Mouse (Mus musculus) left cerebral cortex, postnatal 36 days (tissue): Measurements from ENCODE around the gene Ppp2r3d. TPM values are rescaled to one million over a fixed set of nuclear protein-coding genes. Genes with fewer than 3 reads are reported as not detected.
"Not testable (repeated sequence)": the region's sequence is repeated elsewhere in the genome, so short reads cannot be mapped to it uniquely, and the experiment has no call there.

Experiments
- DNase-seq, 2 experiments: peaks; one replicate each; pipeline ENCODE4 v3.0.0; 2021 to 2022; ENCODE audit warnings: low spot score in 2 of 2, mixed read lengths in 1 of 2
- intact Hi-C: fragments of 180-260 bp; cut with DNase I; formaldehyde crosslinking; loops from one replicate; pipeline ENCODE4 v1.15.1; 2025
- total RNA-seq, 2 experiments: library from RNA; stranded (reverse); gene quantifications; 2 replicates each; pipeline ENCODE4 v1.2.3; 2021

The Ppp2r3d gene
- total RNA-seq, result 100 to 1,000 TPM in 1 of 2 experiments, 10 to 100 TPM in 1; 96.5 to 106 TPM

GRCm38 (mm10) chr9:124476096-124476902, at the start of gene Ppp2r3d:
Gene Ppp2r3d (minus strand): TSS chr9:124476898.
- DNase-seq, result no peak
- intact Hi-C loops, result no loop called here

DNA sequence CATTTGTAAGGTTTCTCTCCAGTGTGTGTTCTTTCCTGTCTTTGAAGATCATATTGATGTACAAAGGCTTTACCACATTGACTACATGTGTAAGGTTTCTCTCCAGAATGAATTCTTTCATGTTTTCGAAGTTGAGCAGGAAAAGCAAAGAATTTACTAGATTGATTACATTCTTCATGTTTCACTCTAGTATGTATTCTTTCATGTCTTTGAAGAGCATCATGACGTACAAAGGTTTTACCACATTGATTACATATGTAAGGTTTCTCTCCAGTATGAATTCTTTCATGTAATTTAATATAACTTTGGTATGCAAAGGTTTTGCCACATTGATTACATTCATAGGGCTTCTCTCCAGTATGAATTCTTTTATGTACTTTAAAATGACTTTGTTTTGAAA, 17.0 kb upstream of the Ppp2r3d start, which contains the start of gene Gm21836:
TSS of gene Gm21836 (minus strand) at position 101 of the 400 bp plus-strand sequence.
- intact Hi-C loops, DNase-seq: not testable (repeated sequence)

DNA sequence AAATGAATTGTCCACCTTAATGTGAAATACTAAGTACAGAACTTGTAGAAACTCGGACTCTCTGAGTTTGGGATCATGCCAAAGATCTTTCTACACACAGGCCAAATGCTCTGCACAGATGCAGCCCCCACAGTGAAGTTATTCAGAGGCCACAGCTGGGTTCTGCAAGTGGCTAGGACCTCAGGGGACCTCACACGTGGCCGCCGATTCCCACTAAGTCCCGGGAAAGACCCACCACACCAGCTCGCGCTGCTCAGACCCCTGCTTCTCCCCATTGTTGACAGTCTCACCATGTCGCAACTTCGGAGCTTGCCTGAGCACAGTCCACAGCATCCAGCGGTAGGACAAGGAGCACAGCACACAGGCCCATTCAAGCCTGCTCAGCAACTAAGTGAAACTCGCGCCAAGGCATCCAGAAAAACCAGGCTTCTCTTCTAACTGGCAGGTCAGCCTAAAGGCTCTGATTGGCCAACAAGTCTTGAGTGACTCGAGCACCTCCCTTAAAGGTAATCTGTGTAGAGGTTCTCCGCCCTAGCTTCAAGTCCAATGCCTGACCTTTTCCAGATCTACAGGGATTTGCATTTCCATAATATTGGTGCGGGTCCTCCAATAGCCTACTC, 3.8 kb upstream of the Ppp2r3d start:
- DNase-seq, intact Hi-C loops: not testable (repeated sequence)

GRCm38 (mm10) chr9:124478081-124478480, 1.4 kb upstream of the Ppp2r3d start:
- DNase-seq, result peak; percentile 18
- intact Hi-C loops, result loop anchor here (1.0 kb wide), 1 partner anchor 35 kb away; no protein-coding TSS in a partner anchor

GRCm38 (mm10) chr9:124475689-124476088, 1.0 kb downstream of the Ppp2r3d start:
- intact Hi-C loops, result no loop called here
- no peak for DNase-seq

DNA sequence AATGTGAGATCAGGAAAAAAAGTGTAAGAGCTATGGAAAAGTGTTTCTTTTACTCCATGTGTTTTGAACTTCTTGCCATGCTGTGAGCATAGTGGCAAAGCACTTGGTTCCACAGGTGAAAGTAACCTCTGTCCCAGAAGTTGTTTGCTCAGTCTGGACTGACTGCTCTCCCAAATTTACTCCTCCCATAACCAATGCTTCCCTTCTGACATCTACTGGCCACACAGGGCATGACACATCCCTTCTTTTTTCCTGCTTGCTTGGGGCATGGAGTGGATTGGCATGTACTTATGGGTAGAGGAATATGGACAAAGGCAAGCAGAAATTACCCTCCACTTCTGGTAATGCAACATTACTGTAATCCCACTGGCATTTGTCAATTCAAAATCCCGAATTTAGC, 20.1 kb downstream of the Ppp2r3d start:
- DNase-seq, result no peak
- intact Hi-C loops, result no loop called here

GRCm38 (mm10) chr9:124442533-124442855, 34.2 kb downstream of the Ppp2r3d start:
- intact Hi-C loops, result no loop called here
- DNase-seq, result peak; percentile 4

DNA sequence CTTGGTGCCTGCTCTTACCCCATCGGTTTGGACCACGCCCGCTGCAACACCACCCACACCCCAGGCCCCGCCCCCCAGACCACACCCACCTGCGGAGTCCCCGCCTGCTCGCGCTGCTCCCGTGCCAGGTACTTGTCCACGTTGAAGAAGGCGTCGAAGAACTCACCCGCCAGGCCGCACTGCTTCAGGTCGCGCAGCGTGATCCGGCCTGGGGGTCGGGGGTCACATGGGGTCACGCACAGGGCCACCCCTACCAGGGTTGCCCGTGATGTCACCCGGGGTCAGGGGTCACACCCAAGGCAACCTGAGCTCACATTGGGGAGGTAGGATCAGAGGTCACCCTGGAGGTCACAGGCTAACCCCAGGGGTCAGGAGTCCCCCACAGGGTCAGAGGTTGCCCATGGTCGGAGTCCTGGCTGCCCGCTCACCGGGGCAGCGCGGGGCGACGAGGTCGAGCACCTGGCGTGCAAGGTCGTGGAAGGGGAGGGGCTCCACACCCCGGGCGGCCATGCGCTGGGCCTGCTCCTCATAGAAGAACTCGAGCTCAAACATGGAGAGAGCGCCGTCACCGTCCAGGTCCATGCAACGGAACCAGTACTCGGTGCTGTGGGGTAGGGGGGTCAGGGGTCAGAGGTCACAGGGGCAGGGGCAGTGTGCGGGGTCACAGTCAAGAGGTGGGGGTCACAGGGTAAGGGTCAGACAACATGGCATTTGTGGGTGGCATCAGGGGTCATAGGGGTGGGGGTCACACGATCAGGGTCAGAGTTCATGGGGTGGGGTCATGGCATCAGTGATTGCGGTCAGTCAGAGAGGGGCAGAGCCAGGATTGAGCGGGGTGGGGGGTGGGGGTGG, 34.8 kb downstream of the Ppp2r3d start:
- intact Hi-C loops, result no loop called here
- peak; percentile 4 to 6 for DNase-seq

GRCm38 (mm10) chr9:124440724-124441045, 36.0 kb downstream of the Ppp2r3d start:
- intact Hi-C loops, result no loop called here

GRCm38 (mm10) chr9:124439848-124440723, 36.6 kb downstream of the Ppp2r3d start:
- intact Hi-C loops, result no loop called here
- peak; percentile 4 to 9 for DNase-seq

More at GRCm38 (mm10) chr9:124440724-124441045, 36.0 kb downstream of the Ppp2r3d start:
- peak in 1 of 2 experiments; percentile 5 for DNase-seq

DNA sequence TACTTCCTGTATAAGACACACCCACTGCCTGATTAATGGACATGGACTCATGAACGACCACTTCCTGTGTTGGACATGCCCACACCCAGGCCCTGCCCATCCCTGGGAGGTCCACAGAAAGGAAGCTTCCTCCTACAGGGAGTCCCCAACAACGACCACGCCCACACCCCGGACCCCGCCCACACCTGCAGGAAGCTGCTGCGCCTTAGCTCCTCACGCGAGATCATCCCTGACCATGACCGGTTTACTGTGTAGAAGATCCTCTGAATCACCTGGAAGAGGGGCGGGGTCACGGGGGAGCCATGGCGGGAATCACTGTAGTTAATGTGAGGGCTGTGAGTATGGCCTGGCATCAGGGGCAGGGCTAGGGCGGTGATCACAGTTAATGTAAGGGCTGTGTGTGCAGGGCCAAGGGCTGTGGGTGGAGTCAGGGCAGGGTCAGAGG, 37.3 kb downstream of the Ppp2r3d start:
- intact Hi-C loops, result no loop called here
- DNase-seq, result peak in 1 of 2 experiments; percentile 5

DNA sequence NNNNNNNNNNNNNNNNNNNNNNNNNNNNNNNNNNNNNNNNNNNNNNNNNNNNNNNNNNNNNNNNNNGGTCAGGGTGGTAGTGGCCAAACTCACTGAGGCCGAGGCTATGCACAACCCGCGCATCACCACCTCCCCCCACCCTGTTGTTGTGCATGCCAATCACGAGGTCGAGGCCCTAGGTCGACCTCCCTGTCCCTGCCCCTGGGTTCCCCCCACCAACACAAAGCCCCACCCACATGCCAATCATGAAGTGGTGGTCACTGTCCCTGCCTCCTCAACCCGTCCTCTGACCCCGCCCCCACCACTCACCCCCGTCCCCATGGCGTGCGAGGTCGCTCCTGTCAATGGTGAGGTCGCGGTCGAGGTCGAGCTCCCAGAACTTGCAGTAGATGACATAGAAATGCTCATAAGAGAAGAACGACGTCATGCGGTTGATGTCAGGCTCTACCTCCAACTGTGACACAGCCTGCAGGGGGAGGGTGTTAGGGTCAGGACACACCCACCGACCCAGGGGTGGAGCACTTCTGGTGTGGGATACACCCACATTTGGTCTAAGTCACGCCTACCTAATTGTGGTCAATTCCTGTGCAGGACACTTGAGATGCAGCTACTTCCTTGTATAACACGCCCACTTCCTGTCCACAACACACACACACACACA, 37.9 kb downstream of the Ppp2r3d start:
- intact Hi-C loops, result no loop called here
- no peak for DNase-seq

DNA sequence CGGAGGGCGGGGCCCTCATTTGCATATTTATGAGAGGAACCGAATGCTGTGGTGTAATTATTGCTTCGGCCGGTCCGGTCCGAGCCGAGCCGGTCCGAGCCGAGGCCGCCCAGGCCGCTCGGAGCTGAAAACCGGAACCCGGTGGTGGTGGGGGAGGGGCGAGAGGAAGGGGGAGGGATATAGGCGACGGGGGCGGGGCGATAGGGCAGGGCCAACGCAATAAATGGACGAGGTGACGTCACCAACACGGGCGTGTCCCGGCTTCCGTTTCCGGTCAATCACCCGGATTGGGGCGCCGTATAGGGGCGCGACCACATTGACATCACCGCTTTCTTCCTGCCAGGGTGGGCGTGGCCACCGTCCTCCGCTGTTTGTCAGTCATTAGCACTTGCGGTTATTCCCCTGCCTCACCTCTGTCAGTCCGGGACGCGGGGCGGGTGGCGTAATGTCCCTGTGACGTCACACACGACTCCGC, 51.2 kb downstream of the Ppp2r3d start:
- intact Hi-C loops, result loop anchor here (5.0 kb wide), 1 partner anchor 143 kb away; no protein-coding TSS in a partner anchor
- DNase-seq, result peak; percentile 93 to 95

GRCm38 (mm10) chr9:124424542-124425410, 51.9 kb downstream of the Ppp2r3d start:
- DNase-seq, result peak; percentile 100
- intact Hi-C loops, result loop anchor here (5.0 kb wide), 1 partner anchor 142 kb away; no protein-coding TSS in a partner anchor

- intact Hi-C loops, result no loop called here
- no peak for DNase-seq
Measured at GRCm38 (mm10) chr9:124424292-124424541, 52.5 kb downstream of the Ppp2r3d start.

DNA sequence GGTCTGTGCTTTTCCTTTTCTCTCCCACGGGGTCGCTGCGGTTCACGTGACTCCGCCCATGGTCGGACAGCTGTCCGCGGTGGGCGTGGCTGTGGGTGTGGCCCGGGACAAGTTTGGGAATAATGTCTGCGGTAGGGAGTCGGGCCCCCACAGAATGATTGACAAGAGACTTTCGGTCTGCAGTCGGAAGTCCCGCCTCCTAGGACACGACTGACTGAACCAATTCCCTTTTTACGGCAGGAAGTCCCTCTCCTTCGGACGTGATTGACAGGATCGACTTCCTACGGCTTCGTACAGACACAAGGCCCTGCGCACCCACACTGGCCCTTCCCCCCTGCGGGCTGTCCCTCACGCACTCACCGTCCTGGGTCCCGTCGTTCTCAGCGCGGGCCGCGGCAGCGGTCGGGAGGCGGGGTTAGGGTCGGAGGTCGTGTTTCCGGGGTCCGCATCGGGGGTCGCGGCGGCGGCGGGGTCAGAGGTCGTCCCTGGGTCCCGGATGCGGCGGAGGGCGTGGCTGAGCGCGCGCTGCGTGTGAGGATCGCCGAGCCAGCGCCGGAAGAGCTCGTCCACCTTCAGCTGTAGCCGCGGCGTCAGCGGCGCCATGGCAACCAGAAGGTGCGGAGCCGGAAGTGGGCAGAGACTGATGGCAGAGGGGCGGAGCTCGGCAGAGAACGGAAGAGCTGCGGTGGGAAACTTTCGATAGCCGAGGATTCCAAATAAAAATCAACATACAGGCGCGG, 53.0 kb downstream of the Ppp2r3d start:
- intact Hi-C loops, result no loop called here
- peak; percentile 98 to 100 for DNase-seq

DNA sequence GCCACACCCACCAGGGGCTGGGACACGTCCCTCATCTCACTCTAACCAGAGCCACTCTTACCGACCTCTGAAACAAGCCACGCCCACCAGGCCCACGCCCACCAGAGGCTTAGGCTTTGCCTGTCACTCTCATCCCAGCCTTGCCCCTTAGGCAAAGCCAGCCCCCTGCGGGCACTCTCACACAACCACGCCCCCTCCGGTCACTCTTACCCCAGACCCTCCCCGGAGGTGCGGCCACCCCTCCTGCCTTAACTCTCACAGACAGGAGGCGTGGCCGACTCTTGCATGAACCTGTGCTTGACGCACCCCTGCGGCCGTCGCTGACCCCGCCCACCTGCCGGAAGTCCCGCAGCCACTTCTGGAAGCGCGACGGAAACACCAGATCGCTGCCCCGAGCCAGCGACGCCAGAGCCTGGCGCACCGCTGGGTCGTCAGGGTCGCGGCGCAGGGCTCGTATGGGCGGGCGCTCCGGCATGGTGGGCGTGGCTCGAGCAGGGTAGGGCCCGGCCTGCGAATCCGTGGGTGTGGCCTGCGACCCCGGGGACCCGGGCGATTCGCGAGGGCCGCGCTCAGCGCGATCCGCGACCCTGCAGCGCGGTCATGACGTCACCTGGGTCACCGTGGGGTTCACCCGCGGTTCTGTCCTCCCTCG, 53.7 kb downstream of the Ppp2r3d start:
- intact Hi-C loops, result no loop called here
- DNase-seq, result peak; percentile 92
